Mouse (Mus musculus): ENCODE data around the gene Smim9.
A peak's percentile ranks its signal among the peaks of the same experiment; 100 is the strongest.

The Smim9 gene

DNA sequence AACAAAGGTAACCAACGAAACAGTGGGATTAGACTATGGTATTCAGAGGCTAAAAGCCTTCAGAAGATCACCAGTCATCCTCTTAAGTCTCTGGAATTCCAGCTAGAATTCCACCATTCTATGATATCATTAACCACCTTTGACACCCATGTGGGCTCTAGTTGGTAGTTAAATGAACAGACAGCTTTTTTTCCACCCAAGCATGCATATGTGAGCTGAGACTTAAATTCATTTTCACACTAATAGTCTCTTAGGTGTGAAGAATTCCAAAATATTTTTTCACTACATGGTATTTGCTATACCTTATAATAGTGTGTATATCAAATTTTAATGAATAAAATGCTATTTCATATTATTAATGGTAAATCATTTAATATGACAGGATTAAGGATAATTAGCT lies at the start of gene Smim9:
Gene Smim9 (minus strand): TSS at position 101 of the 400 bp plus-strand sequence.
- DNase-seq (ENCODE audit: low spot score in 2 of 2): no peak

DNA sequence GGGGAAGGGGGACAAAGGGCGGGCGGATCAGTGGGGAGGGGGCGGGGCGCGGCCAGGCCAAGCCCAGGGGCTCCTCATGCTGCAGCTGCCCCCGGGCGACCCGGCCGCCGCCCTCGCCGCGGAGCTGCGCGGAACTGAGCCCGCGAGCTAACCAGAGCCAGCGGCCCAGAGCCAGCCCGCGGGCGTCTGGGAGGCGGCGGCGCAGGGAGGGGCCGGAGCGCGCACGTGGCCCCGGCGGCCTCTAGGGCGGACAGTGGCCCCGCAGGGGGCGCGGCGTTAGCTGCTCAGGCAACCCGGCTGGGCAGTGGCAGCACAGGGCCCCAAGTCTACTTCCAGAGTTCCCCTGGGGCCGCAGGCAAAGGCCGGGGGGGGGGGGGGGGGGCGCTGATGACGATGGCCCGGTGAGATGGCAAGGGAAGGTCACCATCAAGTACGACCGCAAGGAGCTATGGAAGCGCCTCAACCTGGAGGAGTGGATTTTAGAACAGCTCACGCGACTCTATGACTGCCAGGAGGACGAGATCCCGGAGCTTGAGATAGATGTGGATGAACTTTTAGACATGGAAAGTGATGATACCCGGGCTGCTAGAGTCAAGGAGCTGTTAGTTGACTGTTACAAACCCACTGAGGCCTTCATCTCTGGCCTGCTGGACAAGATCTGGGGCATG lies 7.9 kb downstream of the Smim9 start:
- peak; percentile 22 to 34 for DNase-seq (ENCODE audit: low spot score in 2 of 2)

GRCm38 (mm10) chrX:75152249-75152648 lies 11.3 kb downstream of the Smim9 start:
- no peak for DNase-seq (ENCODE audit: low spot score in 2 of 2)

GRCm38 (mm10) chrX:75150304-75150703 lies 13.3 kb downstream of the Smim9 start:
- DNase-seq (ENCODE audit: low spot score in 2 of 2): no peak

DNA sequence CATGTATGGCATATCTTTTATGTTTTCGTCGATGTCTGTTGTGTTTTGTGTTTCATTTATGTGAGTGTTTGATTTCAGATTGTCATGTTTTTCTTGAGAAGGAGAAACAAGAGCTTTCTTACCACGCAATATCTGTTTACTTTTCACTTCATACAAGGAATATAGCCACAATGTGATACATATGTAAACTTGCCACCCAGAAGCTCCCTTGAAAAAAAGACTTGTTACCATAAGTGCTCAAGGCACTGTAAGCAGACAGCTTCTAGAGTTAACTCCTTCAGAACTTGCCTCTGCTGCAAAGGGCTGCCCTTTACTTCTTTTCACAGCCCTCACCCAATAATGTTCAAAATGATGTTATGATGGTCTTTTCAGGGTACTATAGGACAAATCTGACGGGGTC lies 15.2 kb downstream of the Smim9 start:
- no peak for DNase-seq (ENCODE audit: low spot score in 2 of 2)

GRCm38 (mm10) chrX:75143124-75143555 lies 20.4 kb downstream of the Smim9 start:
- DNase-seq (ENCODE audit: low spot score in 2 of 2): peak; percentile 5 to 8

DNA sequence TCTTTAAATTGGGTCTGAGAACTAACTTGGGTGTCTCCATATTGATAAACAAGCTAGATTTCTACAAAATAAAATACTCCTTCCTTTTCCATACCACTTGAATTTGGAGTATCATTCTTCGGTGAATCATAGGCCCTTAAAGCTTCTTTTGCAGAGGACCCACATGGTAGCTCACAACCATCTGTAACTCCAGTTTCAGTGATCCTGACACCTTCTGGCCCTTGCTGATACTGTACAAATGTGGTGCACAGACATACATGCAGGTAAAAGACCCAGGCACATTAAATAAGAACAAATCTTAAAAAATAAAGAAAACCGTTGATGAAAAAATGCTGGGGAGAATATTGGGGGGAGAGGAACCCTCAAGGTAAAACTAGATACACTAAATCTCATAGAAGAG lies 25.4 kb downstream of the Smim9 start:
- DNase-seq (ENCODE audit: low spot score in 2 of 2): no peak

- DNase-seq (ENCODE audit: low spot score in 2 of 2): no peak
Observed at GRCm38 (mm10) chrX:75137729-75138128, 25.8 kb downstream of the Smim9 start.

DNA sequence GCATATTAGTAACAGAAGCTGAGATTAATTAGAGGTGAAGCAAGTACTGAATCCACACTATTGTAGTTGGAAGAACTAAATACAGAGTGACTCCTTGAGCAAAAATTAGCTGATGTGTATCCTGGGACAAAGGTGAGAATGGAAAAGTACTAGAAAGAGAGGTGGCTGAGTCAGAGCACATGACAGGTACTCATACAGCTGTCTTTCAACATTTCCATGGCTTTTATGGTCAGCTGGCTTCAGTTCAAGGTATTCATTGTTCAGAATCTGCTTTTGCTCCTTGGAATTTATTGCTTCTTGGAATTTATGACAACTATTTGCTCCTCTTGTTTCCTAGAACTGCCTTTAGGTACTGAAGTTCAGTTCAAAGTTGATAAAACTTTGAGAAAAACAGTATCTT lies 26.6 kb downstream of the Smim9 start:
- DNase-seq (ENCODE audit: low spot score in 2 of 2): no peak

GRCm38 (mm10) chrX:75130467-75131160 lies 33.0 kb downstream of the Smim9 start, which contains the start of gene Mpp1:
Mpp1 (minus strand) TSS chrX:75131016.
- DNase-seq (ENCODE audit: low spot score in 2 of 2): peak; percentile 83 to 84

DNA sequence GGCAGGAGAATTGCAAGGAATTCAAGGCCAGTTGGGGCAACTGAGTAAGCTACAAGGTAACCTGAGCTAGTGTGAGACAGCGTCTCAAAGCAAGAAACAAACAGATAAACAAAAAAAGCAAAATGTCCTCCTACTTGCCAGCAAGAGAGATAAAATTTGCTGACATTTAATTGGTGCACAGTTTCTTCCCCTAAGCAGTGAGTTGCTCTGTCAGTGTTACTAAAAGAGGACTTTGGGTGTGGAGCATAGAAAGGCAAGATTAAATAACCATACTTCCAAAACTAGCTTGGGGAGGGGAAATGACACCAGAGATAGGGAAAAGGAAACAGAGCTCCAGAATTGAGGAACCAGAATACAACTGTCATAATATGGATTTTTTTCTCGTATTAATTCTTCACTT lies 34.1 kb downstream of the Smim9 start:
- peak in 1 of 2 experiments; percentile 6 for DNase-seq (ENCODE audit: low spot score in 2 of 2)

DNA sequence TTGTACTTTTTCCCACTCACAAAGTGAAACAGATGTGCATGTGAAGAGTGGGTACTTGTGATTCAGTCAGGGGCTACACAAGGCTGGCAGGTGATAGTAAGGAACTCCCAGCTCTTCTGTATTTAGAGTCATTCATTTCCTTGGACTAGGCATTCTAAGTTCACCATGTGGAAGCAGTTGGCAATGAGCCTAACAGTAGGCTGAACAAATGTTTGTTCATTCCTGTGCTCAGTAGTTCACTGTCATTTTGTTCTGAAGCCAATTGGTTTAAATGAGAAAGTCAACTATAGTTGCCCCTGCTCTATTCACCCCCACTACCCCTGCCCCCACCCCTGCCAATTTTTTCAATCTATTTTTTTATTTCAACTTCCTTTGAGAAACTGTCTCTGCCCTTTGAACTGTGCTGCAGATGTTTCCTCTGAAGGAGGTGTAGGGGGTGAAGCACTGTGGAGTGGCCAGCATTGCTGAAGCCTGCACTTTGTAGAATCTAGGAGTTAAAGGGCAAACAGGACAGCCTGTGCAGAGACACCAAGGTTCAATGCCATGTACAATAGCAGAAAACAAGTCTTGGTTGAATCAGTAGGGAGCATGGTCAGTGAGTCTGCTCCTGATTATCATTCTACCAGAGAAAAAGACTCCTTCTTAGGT lies 35.1 kb downstream of the Smim9 start:
- DNase-seq (ENCODE audit: low spot score in 2 of 2): peak; percentile 12 to 32

DNA sequence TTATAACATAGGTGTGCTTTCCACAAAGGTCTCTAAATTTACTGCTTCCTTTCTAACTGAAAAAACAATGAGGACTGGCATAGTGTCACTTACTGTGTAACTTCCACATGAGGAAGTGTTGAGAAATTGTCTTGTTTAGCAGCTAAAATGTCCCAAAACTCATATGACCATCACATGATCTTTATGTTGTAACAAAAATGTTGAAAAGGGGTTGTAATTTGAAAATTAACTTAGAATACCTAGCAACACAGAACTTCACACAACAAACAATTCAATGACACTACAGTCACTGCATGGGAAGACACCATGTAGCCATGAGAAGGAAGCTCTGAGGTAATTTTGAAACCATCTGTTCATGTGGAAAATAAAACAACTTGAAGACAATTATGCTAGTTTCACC lies 36.7 kb downstream of the Smim9 start:
- DNase-seq (ENCODE audit: low spot score in 2 of 2): no peak

DNA sequence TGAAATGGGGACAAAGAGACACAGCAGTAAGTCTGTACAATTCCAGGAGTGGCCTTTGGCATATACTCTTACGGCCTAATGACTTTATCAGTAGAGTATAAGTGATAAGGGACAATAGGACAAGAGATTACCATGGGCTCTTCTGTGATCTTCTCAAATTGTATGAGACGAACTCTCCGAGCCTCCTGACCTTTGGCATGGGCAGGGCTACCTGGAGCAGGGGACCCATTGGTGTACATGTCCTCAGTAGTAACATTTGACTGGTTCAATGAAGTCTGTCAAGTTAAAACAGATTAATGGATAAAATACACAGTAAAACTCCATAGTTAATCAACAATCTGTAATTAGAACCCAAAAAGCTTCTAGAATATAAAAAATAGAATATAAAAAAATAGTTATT lies 38.0 kb downstream of the Smim9 start:
- no peak for DNase-seq (ENCODE audit: low spot score in 2 of 2)

DNA sequence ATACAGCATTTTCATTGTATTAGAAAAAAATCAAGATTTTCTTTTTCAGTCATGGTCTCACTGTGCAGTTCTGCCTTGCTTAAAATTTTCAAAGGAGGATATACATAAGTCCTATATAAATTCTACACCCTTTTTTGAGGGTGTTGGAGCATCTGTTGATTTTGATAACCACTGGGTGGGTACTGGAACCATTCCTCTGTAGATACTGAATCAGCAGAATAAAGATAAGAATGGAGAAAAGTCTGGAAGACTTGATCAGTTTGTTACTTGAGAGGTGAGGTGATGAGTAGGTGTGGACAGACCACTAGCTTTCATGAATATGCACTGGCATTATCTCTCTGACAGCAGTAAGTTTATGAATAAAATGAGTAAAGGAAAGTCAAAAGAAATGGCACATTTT lies 48.0 kb downstream of the Smim9 start:
- no peak for DNase-seq (ENCODE audit: low spot score in 2 of 2)

DNA sequence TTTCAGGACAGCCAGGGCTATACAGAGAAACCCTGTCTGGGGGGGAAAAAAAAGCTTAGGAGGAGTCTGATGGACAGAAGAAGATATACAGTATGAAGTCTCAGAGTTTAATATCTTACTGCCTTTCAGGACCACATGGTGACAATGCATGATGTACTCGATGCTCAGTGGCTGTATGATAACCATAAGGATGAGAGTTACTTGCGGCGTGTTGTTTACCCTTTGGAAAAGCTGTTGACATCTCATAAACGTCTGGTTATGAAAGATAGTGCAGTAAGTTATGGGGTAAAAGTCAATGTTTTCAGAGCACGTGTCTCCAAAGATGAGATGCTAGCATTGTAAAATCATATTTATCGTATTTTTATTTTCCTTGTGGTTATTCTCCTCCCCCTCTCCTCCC lies 61.3 kb downstream of the Smim9 start:
- DNase-seq (ENCODE audit: low spot score in 2 of 2): no peak

GRCm38 (mm10) chrX:75098799-75099198 lies 64.8 kb downstream of the Smim9 start:
- no peak for DNase-seq (ENCODE audit: low spot score in 2 of 2)

DNA sequence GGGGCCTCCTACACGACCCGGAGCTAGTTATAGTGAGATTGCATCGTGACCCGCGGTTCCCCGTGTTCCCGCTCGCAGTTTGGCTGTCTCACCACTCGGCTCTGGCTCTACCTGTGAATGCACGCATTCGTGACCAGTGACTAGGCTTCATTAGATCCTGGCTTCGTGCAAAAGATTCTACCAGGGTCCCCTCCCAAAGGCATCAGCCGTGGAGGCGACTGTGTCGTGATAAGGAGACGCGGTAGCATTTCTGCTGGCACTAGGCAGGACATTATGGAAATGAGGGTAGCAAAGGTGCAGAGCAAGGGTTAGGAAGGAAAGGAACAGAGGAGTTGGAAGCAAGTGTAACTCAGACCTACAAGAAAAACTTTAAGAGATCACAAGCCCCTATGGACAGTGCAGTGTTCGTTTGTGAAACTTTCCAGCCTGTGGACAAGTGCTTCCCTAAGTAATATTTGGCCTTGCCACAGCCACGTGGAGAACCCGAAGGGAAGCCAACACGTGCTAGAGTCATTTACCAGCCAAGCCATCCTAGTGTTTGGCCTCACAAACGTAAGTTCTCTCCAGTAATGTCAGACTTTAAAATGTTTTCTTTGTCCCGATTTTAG lies 67.3 kb downstream of the Smim9 start:
- DNase-seq (ENCODE audit: low spot score in 2 of 2): no peak
